ENCODE assay signal across 20 mouse cellular contexts in the genomic region with DNA sequence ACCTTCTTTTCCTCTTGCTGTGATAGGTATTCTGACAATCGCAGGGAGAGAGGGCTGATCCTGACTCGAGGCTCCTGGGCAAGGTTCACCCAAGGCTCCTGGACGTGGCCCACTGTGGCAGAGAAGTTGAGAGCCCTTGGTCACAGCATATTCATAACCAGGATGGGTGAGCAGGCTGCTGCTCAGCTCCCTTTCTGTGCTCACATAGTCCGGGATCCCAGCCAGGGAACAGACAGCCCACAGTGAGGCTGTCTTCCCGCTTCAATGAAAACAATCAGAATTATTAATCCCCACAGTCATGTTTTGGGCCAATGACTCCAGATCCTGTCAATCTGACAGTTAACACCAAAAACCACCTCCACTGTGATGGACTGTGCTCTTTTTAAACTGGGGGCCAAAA. TPM values are rescaled to one million over a fixed set of nuclear protein-coding genes. Genes with fewer than 3 reads are reported as not detected.
A peak's percentile ranks its signal among the peaks of the same experiment; 100 is the strongest.
DNase-seq lines count a peak whose midpoint lies in the region; ATAC-seq and TF ChIP-seq lines count a peak whose summit lies in the region.
"Had no signal": no experiment of that assay in that cellular context is flagged by ENCODE, and none has a peak within 500 bp of the region (broad histone marks: within the 10 kb centered on the region; RNA-seq: fewer than 3 reads in every experiment).

No protein-coding gene starts in this region.

- no peak overlapping the region for H3K9ac ChIP-seq in hindbrain, postnatal 0 days (replicated peaks; ENCODE audit: low read length)
- H3K9ac ChIP-seq in hindbrain, embryonic 13.5 days: no peak overlapping the region
- H3K9ac ChIP-seq: embryonic facial prominence, embryonic 13.5 days; heart, embryonic 12.5 days; liver, embryonic 15.5 days; neural tube, embryonic 13.5 days had no signal

- H3K36me3 ChIP-seq in hindbrain, postnatal 0 days (ENCODE audit: insufficient read depth, low read length): no peaks in the 10 kb centered on the region
- no peaks in the 10 kb centered on the region for H3K36me3 ChIP-seq in hindbrain, embryonic 13.5 days
- H3K36me3 ChIP-seq: embryonic facial prominence, embryonic 13.5 days; heart, embryonic 12.5 days; liver, embryonic 15.5 days; neural tube, embryonic 13.5 days had no signal

- intact Hi-C loops in gastrocnemius, adult 2 months (cut with DNase I): no loop called here

- no peak overlapping the region for H3K27ac ChIP-seq in hindbrain, postnatal 0 days
- no peak overlapping the region for H3K27ac ChIP-seq in hindbrain, embryonic 13.5 days
- H3K27ac ChIP-seq in gastrocnemius, adult 2 months: no peak overlapping the region
- H3K27ac ChIP-seq: embryonic facial prominence, embryonic 13.5 days; liver, embryonic 15.5 days; neural tube, embryonic 13.5 days had no signal

- H3K4me2 ChIP-seq in hindbrain, postnatal 0 days (ENCODE audit: low read depth, low read length): no peak overlapping the region
- H3K4me2 ChIP-seq in hindbrain, embryonic 13.5 days: no peak overlapping the region
- H3K4me2 ChIP-seq: embryonic facial prominence, embryonic 13.5 days; heart, embryonic 12.5 days; liver, embryonic 15.5 days; neural tube, embryonic 13.5 days had no signal

- 0 out of 2 replicates have a peak, but pooled peaks have one; percentile 38 for ATAC-seq in hindbrain, postnatal 0 days
- no peak for ATAC-seq in hindbrain, embryonic 13.5 days (ENCODE audit: low FRiP score)
- ATAC-seq: hindbrain, embryonic 16.5 days; lung, postnatal 0 days had no signal

- H3K4me3 ChIP-seq in hindbrain, postnatal 0 days (ENCODE audit: low read length): no peak overlapping the region
- no peak overlapping the region for H3K4me3 ChIP-seq in hindbrain, embryonic 13.5 days
- H3K4me3 ChIP-seq in gastrocnemius, adult 2 months: no peak overlapping the region
- H3K4me3 ChIP-seq: embryonic facial prominence, embryonic 13.5 days; heart, embryonic 12.5 days; liver, embryonic 15.5 days; megakaryocyte, embryonic 14.5 days; neural tube, embryonic 13.5 days had no signal

- no peak for TF ChIP-seq CTCF in hindbrain, postnatal 0 days (IDR thresholded peaks at IDR 0.05; ENCODE audit: low read depth)
- no peak for TF ChIP-seq CTCF in gastrocnemius, adult 2 months (IDR thresholded peaks at IDR 0.05)

- H3K4me1 ChIP-seq in hindbrain, postnatal 0 days (ENCODE audit: insufficient read depth, low read length): no peaks in the 10 kb centered on the region
- no peaks in the 10 kb centered on the region for H3K4me1 ChIP-seq in hindbrain, embryonic 13.5 days (replicated peaks)
- H3K4me1 ChIP-seq: embryonic facial prominence, embryonic 13.5 days; heart, embryonic 12.5 days; liver, embryonic 15.5 days; neural tube, embryonic 13.5 days had no signal

- no peaks in the 10 kb centered on the region for H3K27me3 ChIP-seq in hindbrain, postnatal 0 days (ENCODE audit: insufficient read depth, low read length)
- H3K27me3 ChIP-seq in hindbrain, embryonic 13.5 days: no peaks in the 10 kb centered on the region
- H3K27me3 ChIP-seq: embryonic facial prominence, embryonic 13.5 days; liver, embryonic 15.5 days; neural tube, embryonic 13.5 days had no signal

- 52% methylated on average over 5 of the region's 5 CpGs for WGBS in hindbrain, postnatal 0 days
- 82% methylated on average over 5 of the region's 5 CpGs for WGBS in hindbrain, embryonic 13.5 days

- DNase-seq in hindbrain, postnatal 0 days (ENCODE audit: low spot score): peak; percentile 57
- peak; percentile 47 for DNase-seq in brain, adult 2 months (ENCODE audit: low read depth, low spot score)
- peak; percentile 74 for DNase-seq in layer of hippocampus, adult 11-12 months (ENCODE audit: low spot score)
- peak; percentile 28 to 53 for DNase-seq in layer of hippocampus, postnatal 25 days (ENCODE audit: extremely low spot score in 1 of 2, low spot score in 1 of 2)
- no peak for DNase-seq in kidney, adult 11 months
- DNase-seq in gastrocnemius, adult 2 months: no peak
- DNase-seq: cerebellum, adult 11-12 months; gastrocnemius, postnatal 36 days; kidney, adult 8-10 months had no signal

- H3K9me3 ChIP-seq in hindbrain, postnatal 0 days (ENCODE audit: low read length): no peaks in the 10 kb centered on the region
- no peaks in the 10 kb centered on the region for H3K9me3 ChIP-seq in hindbrain, embryonic 13.5 days
- H3K9me3 ChIP-seq: embryonic facial prominence, embryonic 13.5 days; liver, embryonic 15.5 days; neural tube, embryonic 13.5 days had no signal

RNA-seq across cellular contexts. Expression of a gene that starts 9.9 kb away (rescaled TPM):
- total RNA-seq in hindbrain, postnatal 0 days (2014; rRNA removed): not detected in 2 replicates
- not detected in 2 replicates for polyA plus RNA-seq in hindbrain, postnatal 0 days (2015; fragmentation: Nextera tagmentation; extraction: Ambion mirVana)
- polyA plus RNA-seq in hindbrain, embryonic 13.5 days (2015; fragmentation: Nextera tagmentation; extraction: Ambion mirVana): not detected in 2 replicates
- not detected for total RNA-seq in layer of hippocampus, postnatal 25 days (2021)
- not detected for total RNA-seq in gastrocnemius, adult 2 months (2021)
- total RNA-seq: common myeloid progenitor, adult 5-6 weeks; gastrocnemius, postnatal 36 days; heart, postnatal 25 days; monocyte, adult 5-6 weeks had no signal
- polyA plus RNA-seq: heart, embryonic 12.5 days; hindbrain, embryonic 16.5 days; neural tube, embryonic 13.5 days had no signal

RNA-seq across cellular contexts. Expression of a gene that starts 12.3 kb away (rescaled TPM):
- 17.3 and 21.5 TPM in 2 replicates for total RNA-seq in hindbrain, postnatal 0 days (2014; rRNA removed)
- polyA plus RNA-seq in hindbrain, postnatal 0 days (2015; fragmentation: Nextera tagmentation; extraction: Ambion mirVana): 12.2 and 13.0 TPM in 2 replicates
- 8.9 and 9.5 TPM in 2 replicates for polyA plus RNA-seq in hindbrain, embryonic 13.5 days (2015; fragmentation: Nextera tagmentation; extraction: Ambion mirVana)
- 10 to 100 TPM; 31.0 to 37.4 TPM for total RNA-seq in layer of hippocampus, postnatal 25 days (2021)
- total RNA-seq in gastrocnemius, adult 2 months (2021): under 1 TPM; 0.15 to 0.20 TPM

RNA-seq across cellular contexts. Expression of a gene that starts 28.2 kb away (rescaled TPM):
- total RNA-seq in hindbrain, postnatal 0 days (2014; rRNA removed): 50.3 and 64.0 TPM in 2 replicates
- 37.1 and 39.8 TPM in 2 replicates for polyA plus RNA-seq in hindbrain, postnatal 0 days (2015; fragmentation: Nextera tagmentation; extraction: Ambion mirVana)
- 35.5 and 42.2 TPM in 2 replicates for polyA plus RNA-seq in hindbrain, embryonic 13.5 days (2015; fragmentation: Nextera tagmentation; extraction: Ambion mirVana)
- total RNA-seq in layer of hippocampus, postnatal 25 days (2021): 10 to 100 TPM; 23.2 to 32.4 TPM
- 10 to 100 TPM; 10.4 to 12.1 TPM for total RNA-seq in gastrocnemius, adult 2 months (2021)

RNA-seq across cellular contexts. Expression of a gene that starts 45.5 kb away (rescaled TPM):
- 1,033 and 1,545 TPM in 2 replicates for total RNA-seq in hindbrain, postnatal 0 days (2014; rRNA removed)
- 868 and 912 TPM in 2 replicates for polyA plus RNA-seq in hindbrain, postnatal 0 days (2015; fragmentation: Nextera tagmentation; extraction: Ambion mirVana)
- 905 and 920 TPM in 2 replicates for polyA plus RNA-seq in hindbrain, embryonic 13.5 days (2015; fragmentation: Nextera tagmentation; extraction: Ambion mirVana)
- 100 to 1,000 TPM; 415 to 483 TPM for total RNA-seq in layer of hippocampus, postnatal 25 days (2021)
- 100 to 1,000 TPM; 395 to 503 TPM for total RNA-seq in gastrocnemius, adult 2 months (2021)

RNA-seq across cellular contexts. Expression of a gene that starts 58.6 kb away (rescaled TPM):
- 0.05 and 0.29 TPM in 2 replicates for total RNA-seq in hindbrain, postnatal 0 days (2014; rRNA removed)
- 0.19 TPM in 1 of 2 replicates, not detected in the other for polyA plus RNA-seq in hindbrain, postnatal 0 days (2015; fragmentation: Nextera tagmentation; extraction: Ambion mirVana)
- 0.04 and 0.09 TPM in 2 replicates for polyA plus RNA-seq in hindbrain, embryonic 13.5 days (2015; fragmentation: Nextera tagmentation; extraction: Ambion mirVana)
- total RNA-seq in layer of hippocampus, postnatal 25 days (2021): under 1 TPM; 0.07 to 0.19 TPM
- 100 to 1,000 TPM in 1 of 2 experiments, 10 to 100 TPM in 1; 70.1 to 116 TPM for total RNA-seq in gastrocnemius, adult 2 months (2021)
- total RNA-seq: common myeloid progenitor, adult 5-6 weeks had no signal
- polyA plus RNA-seq: hindbrain, embryonic 16.5 days had no signal

Comparison
In these comparisons a context has a peak if more than half of its experiments do, and no peak if none do; other contexts are left out.
1. DNase-seq: peak in hindbrain, postnatal 0 days (single experiment), brain, adult 2 months (single experiment), layer of hippocampus, adult 11-12 months (single experiment) and layer of hippocampus, postnatal 25 days (2 of 2); none in kidney, adult 11 months (single experiment) and gastrocnemius, adult 2 months (single experiment).
2. RNA of a gene that starts 12.3 kb away (total RNA-seq): 31.0 to 37.4 TPM in layer of hippocampus, postnatal 25 days and 17.3 to 21.5 TPM in hindbrain, postnatal 0 days; 0.15 to 0.20 TPM in gastrocnemius, adult 2 months; every median in the first group is over 10 times any median in the second.